Mouse (Mus musculus): ENCODE results near the gene Fam173b. TPM values are rescaled to one million over a fixed set of nuclear protein-coding genes. Genes with fewer than 3 reads are reported as not detected.
"Not testable (repeated sequence)": the region's sequence is repeated elsewhere in the genome, so short reads cannot be mapped to it uniquely, and the experiment has no call there.

The Fam173b gene
- polyA plus RNA-seq, 1 experiment: 16.8 TPM

DNA sequence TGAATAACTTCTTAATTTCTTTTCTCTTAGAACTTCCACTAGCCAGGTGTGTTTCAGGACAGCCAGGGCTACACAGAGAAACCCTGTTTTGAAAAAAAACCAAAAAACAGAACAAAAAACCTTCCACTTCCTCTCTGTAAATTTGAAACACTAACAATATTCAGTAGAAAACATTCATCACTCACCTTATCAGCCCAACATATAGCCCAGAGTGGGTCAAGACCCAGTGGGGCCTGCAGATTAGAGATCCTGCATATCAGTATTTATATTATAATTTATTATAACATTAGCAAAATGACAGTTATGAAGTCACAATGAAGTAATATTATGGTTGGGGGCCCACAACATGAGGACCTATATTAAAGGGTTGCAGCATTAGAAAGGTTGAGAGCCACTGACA is 28.0 kb upstream of the Fam173b start:
- H3K4me3 ChIP-seq (ENCODE audit: insufficient read depth, low read depth, low read length): no peak overlapping the region
- no peak overlapping the region for H3K27ac ChIP-seq (replicated peaks; ENCODE audit: low read depth, low read length)
- H3K4me1 ChIP-seq (ENCODE audit: control insufficient read depth, insufficient read depth, insufficient read length, low read length): peaks cover 15% of the 10 kb centered on the region

GRCm38 (mm10) chr15:31576076-31576475 is 25.6 kb upstream of the Fam173b start:
- no peak overlapping the region for H3K4me3 ChIP-seq (ENCODE audit: insufficient read depth, low read depth, low read length)
- peaks cover 9% of the 10 kb centered on the region for H3K4me1 ChIP-seq (ENCODE audit: control insufficient read depth, insufficient read depth, insufficient read length, low read length)
- no peak overlapping the region for H3K27ac ChIP-seq (replicated peaks; ENCODE audit: low read depth, low read length)

DNA sequence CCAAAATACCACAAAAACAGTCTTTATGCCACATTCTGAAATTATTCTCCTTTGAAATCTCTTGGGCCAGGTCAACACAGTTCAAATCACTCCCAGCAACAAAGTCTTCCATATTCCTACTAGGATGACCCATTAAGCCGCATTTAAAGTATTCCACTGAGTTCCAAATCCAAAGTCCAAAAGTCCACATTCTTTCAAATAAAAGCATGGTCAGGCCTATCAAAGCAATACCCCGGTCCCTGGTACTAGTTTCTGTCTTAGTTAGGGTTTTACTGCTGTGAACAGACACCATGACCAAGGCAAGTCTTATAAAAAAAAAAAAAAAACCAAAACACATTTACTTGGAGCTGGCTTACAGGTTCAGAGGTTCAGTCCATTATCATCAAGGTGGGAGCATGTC is 20.6 kb upstream of the Fam173b start:
- H3K4me1 ChIP-seq (ENCODE audit: control insufficient read depth, insufficient read depth, insufficient read length, low read length); H3K27ac ChIP-seq (replicated peaks; ENCODE audit: low read depth, low read length); H3K4me3 ChIP-seq (ENCODE audit: insufficient read depth, low read depth, low read length): not testable (repeated sequence)

DNA sequence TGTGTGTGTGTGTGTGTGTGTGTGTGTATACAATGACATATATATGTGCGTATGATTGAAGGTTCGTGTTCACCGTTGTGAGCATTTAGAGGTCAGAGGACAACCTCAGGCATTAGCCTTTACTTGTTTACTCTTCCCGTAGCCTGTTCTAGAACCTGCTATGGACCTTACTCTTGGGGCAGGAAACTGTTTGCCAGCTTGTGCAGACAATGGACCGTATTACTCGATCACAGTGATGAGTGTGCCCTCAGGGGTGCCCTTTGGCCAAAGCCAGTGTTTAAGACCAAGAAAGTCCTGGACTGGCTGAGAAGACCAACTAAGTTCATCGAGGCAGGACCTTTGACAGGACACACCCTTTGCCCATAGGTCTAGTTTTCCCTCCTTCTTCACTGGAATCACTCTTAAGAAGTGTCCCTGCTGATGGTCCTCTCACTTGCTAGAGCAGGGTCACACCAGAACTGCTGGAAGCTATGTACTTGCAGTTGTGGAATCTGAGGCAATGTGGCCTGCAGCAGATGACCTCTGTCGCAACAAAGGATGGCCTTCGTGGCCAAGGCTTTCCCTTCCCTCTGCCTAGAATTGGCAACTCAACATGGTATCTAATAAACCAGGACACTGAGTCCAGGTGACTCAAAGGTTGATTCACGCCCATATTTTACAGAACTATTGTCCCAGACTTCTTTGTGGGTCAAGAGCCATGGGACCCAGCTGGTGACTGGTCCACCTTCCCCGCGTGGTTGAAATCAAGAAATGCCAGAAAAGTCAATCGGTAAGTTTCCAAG is 18.2 kb upstream of the Fam173b start:
- Histone ChIP-seq H3K4me1 (ENCODE audit: control insufficient read depth, insufficient read depth, insufficient read length, low read length) (peaks cover 3% of the 10 kb centered on the region; the same call in 1 of the 2 replicates), H3K4me3 (ENCODE audit: insufficient read depth, low read depth, low read length) (no peak overlapping the region), H3K27ac (replicated peaks; ENCODE audit: low read depth, low read length) (0 out of 2 replicates have a peak overlapping the region, but pooled peaks have one; percentile 11)

GRCm38 (mm10) chr15:31585238-31585637 is 16.4 kb upstream of the Fam173b start:
- Histone ChIP-seq H3K4me1 (ENCODE audit: control insufficient read depth, insufficient read depth, insufficient read length, low read length) (peaks cover 3% of the 10 kb centered on the region; the same call in 1 of the 2 replicates), H3K4me3 (ENCODE audit: insufficient read depth, low read depth, low read length) (no peak overlapping the region), H3K27ac (replicated peaks; ENCODE audit: low read depth, low read length) (no peak overlapping the region)

GRCm38 (mm10) chr15:31586088-31586487 is 15.6 kb upstream of the Fam173b start:
- H3K27ac ChIP-seq (replicated peaks; ENCODE audit: low read depth, low read length): no peak overlapping the region
- peaks cover 3% of the 10 kb centered on the region; the same call in 1 of the 2 replicates for H3K4me1 ChIP-seq (ENCODE audit: control insufficient read depth, insufficient read depth, insufficient read length, low read length)
- no peak overlapping the region for H3K4me3 ChIP-seq (ENCODE audit: insufficient read depth, low read depth, low read length)

DNA sequence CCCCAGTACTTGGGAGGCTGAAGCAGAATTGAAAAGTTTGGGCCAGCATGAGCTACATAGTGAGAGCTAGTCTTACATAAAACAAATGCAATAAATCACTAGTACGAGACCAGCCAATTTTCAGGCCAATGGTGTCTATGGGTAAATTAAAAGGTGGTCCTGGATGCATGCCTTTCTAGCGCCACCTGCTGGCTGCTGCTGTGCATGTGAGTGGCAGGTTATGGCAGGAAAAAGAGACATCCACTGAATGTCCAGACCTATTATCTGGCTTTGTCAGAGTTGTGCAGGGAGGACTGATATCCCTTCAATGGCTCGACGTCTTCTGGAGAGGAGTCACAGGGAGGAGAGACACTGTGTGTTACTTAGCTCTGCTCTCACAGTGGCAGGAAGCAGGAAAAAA is 15.1 kb upstream of the Fam173b start:
- no peak overlapping the region for H3K4me3 ChIP-seq (ENCODE audit: insufficient read depth, low read depth, low read length)
- H3K27ac ChIP-seq (replicated peaks; ENCODE audit: low read depth, low read length): no peak overlapping the region

GRCm38 (mm10) chr15:31587789-31588188 is 13.9 kb upstream of the Fam173b start:
- Histone ChIP-seq H3K4me1 (ENCODE audit: control insufficient read depth, insufficient read depth, insufficient read length, low read length) (peaks cover 3% of the 10 kb centered on the region; the same call in 1 of the 2 replicates), H3K27ac (replicated peaks; ENCODE audit: low read depth, low read length) (no peak overlapping the region), H3K4me3 (ENCODE audit: insufficient read depth, low read depth, low read length) (no peak overlapping the region)

More for the DNA sequence above, 15.1 kb upstream of the Fam173b start:
- H3K4me1 ChIP-seq (ENCODE audit: control insufficient read depth, insufficient read depth, insufficient read length, low read length): peaks cover 3% of the 10 kb centered on the region; the same call in 1 of the 2 replicates

GRCm38 (mm10) chr15:31588989-31589640 is 12.5 kb upstream of the Fam173b start:
- Histone ChIP-seq H3K27ac (replicated peaks; ENCODE audit: low read depth, low read length) (no peak overlapping the region), H3K4me3 (ENCODE audit: insufficient read depth, low read depth, low read length) (no peak overlapping the region), H3K4me1 (ENCODE audit: control insufficient read depth, insufficient read depth, insufficient read length, low read length) (no peaks in the 10 kb centered on the region)

DNA sequence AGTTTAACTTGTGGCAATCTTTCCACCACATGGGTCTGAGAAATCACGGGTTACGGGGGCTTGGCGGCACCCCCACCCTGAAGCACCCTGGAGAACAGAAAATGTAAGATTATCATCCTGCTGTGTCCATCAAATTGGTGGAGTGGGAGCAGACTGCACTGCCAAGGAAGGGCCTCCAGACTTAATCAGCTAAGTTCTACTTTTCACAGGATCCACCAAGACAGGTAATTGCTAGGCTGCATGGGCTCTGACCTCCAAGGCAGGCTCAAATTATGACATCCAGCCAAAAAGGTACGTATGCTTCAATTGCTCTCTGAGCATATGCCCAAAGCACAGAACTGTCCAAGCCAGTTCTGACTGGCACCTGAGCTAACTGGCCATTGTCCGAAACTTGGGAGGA is 11.5 kb upstream of the Fam173b start:
- H3K27ac ChIP-seq (replicated peaks; ENCODE audit: low read depth, low read length): no peak overlapping the region

DNA sequence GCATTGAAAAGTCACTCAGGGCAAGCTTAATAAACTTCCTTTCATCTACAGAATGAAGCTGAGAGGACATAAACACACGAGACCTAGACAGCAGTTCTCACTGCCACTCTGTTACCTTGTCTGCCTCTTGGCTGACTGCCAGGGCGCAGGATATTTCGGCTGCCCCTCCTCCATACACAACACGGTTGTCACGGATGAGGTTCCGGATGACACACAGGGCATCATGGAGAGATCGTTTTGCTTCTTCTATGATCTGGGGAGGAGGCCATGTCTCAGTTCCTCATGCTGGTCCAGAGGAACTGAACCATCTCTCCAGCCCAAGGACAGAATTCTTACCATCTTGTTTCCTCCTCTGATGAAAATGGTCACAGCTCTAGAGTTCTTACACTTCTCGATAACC is 9.1 kb upstream of the Fam173b start:
- no peak overlapping the region for H3K27ac ChIP-seq (replicated peaks; ENCODE audit: low read depth, low read length)
- H3K4me1 ChIP-seq (ENCODE audit: control insufficient read depth, insufficient read depth, insufficient read length, low read length): no peaks in the 10 kb centered on the region
- no peak overlapping the region for H3K4me3 ChIP-seq (ENCODE audit: insufficient read depth, low read depth, low read length)

More for the DNA sequence above, 11.5 kb upstream of the Fam173b start:
- Histone ChIP-seq H3K4me3 (ENCODE audit: insufficient read depth, low read depth, low read length) (no peak overlapping the region), H3K4me1 (ENCODE audit: control insufficient read depth, insufficient read depth, insufficient read length, low read length) (no peaks in the 10 kb centered on the region)

DNA sequence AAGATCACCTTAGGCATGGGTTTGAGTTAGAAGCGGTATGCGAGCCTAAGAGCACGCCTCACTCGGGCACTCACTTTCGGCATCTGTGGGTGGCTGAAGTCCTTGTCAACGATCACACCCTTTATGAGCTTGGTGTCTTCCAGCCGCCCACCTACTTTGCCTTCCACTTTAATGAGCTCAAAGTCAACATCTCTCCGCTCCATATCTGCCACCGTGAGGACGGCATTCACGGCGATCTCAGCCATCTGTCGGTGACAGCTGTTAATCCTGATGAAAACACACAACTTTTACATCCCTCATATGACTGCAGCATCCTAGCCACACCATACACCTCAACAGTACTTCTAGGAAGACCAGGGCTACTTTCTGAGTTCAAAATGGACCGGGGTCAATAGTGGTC is 7.4 kb upstream of the Fam173b start:
- Histone ChIP-seq H3K4me3 (ENCODE audit: insufficient read depth, low read depth, low read length) (no peak overlapping the region), H3K27ac (replicated peaks; ENCODE audit: low read depth, low read length) (no peak overlapping the region), H3K4me1 (ENCODE audit: control insufficient read depth, insufficient read depth, insufficient read length, low read length) (peaks cover 4% of the 10 kb centered on the region; the same call in 1 of the 2 replicates)

DNA sequence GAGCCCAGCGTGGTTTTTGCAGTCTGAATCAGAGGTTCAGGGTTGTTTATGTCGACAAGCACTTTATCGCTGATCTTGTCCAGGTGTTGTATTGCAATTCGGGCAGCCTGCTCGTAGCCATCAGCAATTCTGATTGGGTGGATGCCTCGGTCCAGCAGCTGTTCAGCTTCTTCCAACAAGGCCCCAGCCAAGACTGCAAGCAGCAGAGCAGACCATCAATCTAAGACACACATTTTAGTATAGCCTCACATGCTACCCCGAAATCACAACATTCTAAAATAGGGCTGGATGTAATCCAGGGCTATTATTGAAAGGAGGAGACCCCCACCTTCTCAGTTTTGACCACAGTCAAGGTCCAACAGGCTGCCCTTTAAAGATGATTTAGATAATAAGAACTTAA is 6.0 kb upstream of the Fam173b start:
- Histone ChIP-seq H3K4me3 (ENCODE audit: insufficient read depth, low read depth, low read length) (no peak overlapping the region), H3K27ac (replicated peaks; ENCODE audit: low read depth, low read length) (no peak overlapping the region), H3K4me1 (ENCODE audit: control insufficient read depth, insufficient read depth, insufficient read length, low read length) (peaks cover 15% of the 10 kb centered on the region; the same call in 1 of the 2 replicates)

GRCm38 (mm10) chr15:31599834-31600233 is 1.8 kb upstream of the Fam173b start:
- peaks cover 16% of the 10 kb centered on the region; the same call in 1 of the 2 replicates for H3K4me1 ChIP-seq (ENCODE audit: control insufficient read depth, insufficient read depth, insufficient read length, low read length)
- no peak overlapping the region for H3K27ac ChIP-seq (replicated peaks; ENCODE audit: low read depth, low read length)
- H3K4me3 ChIP-seq (ENCODE audit: insufficient read depth, low read depth, low read length): peak overlapping the region; percentile 12; the same call in 1 of the 2 replicates

- Histone ChIP-seq H3K4me1 (ENCODE audit: control insufficient read depth, insufficient read depth, insufficient read length, low read length) (peaks cover 16% of the 10 kb centered on the region; the same call in 1 of the 2 replicates), H3K27ac (replicated peaks; ENCODE audit: low read depth, low read length) (peak overlapping the region; percentile 93), H3K4me3 (ENCODE audit: insufficient read depth, low read depth, low read length) (peak overlapping the region; percentile 86)
Observed at GRCm38 (mm10) chr15:31601279-31601645, 390 bp upstream of the Fam173b start.

All from brown adipose tissue, adult 24 weeks (tissue).